Mouse (Mus musculus) left cerebral cortex, adult 9 months (tissue): ENCODE data around the gene Csf1.

Experiments used
- DNase-seq, 2 experiments: peaks; one replicate each; pipeline ENCODE4 v3.0.0; 2022; ENCODE audit warnings: low spot score in 2 of 2

Csf1 gene

GRCm38 (mm10) chr3:107703675-107704370 lies 56.4 kb downstream of the Csf1 start:
- DNase-seq = no peak

GRCm38 (mm10) chr3:107701767-107702394 lies 58.4 kb downstream of the Csf1 start:
- no peak for DNase-seq

GRCm38 (mm10) chr3:107700625-107701024 lies 59.6 kb downstream of the Csf1 start:
- no peak for DNase-seq

- DNase-seq = no peak
Observed at GRCm38 (mm10) chr3:107696910-107697309, 63.4 kb downstream of the Csf1 start.

GRCm38 (mm10) chr3:107695948-107696881 lies 64.1 kb downstream of the Csf1 start, which contains the start of gene Ahcyl1:
TSS of gene Ahcyl1 (minus strand) at chr3:107696560.
- DNase-seq = peak; percentile 98 to 100

- DNase-seq = no peak
Observed at GRCm38 (mm10) chr3:107695219-107695947, 64.9 kb downstream of the Csf1 start.

GRCm38 (mm10) chr3:107694256-107694900 lies 65.9 kb downstream of the Csf1 start:
- no peak for DNase-seq
